Mouse (Mus musculus): Measurements from ENCODE around the gene Mcur1.

Gene Mcur1

DNA sequence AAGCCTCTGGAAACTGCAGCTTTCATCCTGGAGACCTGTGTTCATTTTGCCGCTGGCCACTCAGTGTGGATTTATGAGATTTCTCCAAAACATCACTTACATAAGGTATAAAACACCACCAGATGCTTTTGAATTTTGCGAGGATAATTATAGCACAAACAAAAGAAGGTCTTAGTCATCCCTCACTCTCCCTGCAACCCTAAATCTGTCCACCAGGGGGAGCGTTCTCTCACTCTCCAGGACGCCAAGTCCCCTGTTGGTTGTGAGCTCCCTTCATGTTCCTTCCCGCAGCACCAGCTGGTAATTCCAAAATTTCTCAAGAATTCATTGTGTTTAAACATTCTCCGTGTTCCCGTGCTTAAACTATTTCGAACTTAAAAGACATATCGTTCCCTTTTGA is 5.4 kb upstream of the Mcur1 start:
- peak in 1 of 2 experiments; percentile 93 for DNase-seq (ENCODE audit: low spot score in 2 of 2)

DNA sequence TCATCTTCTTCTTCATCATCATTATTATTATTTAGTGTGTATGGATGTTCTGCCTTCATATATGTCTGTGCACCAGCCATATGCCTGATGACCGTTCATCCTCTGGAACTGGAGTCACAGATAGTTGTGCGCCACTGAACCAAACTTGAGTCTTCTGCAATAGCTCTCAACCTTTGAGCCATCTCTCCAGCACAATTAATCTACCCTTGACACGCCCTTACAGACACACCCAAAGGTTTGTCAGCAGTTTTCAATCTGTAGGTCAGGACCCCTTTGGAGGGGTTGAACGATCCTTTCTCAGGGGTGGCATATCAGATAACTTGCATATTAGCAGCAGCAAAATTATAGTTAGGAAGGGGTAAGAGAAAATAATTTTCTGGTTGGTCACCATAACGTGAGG is 4.7 kb upstream of the Mcur1 start:
- DNase-seq (ENCODE audit: low spot score in 2 of 2) = no peak

DNA sequence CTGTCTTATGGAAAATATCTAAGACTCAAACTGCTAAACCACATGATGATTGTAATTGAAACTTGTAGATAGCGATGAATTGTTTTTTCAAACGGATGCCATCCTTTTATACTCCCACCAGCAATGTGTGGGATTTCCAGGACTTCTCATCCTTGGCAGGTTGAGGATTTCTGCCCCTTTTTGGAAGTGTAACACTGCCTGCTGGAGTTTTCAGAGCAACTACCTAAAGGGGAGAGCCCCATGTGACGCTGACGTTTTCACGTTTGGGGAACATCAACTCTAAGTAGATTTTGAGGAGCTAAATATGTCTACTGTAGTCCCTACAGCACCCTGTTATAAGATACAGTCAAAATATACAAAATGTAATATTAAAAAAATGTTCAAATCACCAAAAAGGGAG is 2.7 kb upstream of the Mcur1 start:
- no peak for DNase-seq (ENCODE audit: low spot score in 2 of 2)

DNA sequence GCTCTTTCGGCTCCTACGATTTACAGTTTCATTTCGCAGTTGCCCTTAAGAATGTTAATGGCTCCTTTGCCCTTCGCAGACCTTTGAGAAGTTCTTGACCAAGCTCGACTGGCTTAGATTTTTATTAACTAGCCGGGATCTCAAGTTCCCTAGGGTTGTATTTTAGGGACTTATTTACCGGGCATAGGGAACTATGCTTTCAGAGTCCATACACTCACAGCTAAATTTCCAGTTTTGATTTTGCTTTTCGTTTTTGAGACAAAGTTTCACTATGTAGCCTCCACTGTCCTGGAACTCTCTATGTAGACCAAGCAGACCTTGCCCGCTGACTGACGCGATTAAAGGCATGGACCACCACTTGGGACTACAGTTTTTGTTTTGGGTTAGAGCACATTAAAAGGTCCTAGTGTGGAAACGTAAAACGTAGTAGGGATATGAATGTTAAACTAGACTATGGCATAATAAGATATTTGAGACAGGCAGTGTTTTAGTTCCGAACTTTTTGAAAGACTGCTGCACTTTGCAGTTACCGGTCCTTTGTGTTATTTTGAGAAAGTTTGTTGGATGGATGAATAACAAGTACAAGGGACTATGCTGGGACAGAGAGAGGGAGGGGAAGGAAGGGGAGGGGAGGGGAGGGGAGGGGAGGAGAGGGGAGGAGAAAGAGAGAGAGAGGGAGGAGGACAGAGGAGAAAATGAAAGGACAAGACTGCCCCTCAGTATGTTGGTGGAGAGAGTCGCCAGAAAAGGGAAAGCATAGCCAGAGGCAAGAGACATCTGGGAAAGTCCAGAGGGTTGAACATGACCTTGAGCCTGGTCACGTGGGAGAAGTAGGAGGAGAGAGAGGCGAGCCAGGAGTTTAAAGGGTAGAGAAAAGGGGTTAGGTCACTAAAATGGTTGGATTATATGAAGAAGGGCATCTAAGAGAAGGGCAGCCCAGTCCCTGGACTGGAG is 744 bp upstream of the Mcur1 start:
- DNase-seq (ENCODE audit: low spot score in 2 of 2) = no peak

DNA sequence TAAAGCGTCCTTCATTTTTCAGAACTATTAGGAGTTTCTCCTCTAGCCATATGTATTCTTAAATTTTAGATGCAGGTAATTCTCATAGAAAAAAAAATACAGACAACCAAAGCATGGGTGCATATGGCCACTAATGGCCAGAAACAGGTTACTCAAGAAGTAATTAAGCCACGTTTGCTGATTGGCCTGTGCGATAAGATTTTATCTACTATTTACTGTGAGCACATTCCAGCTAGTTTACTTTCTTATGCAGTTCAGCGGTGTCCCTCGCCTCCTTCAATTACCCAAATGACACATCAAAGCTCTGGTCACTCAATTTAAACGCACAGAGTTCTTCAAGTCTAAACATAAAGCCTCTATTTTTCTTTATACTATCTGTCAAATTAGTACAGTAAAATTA is 1.0 kb downstream of the Mcur1 start:
- no peak for DNase-seq (ENCODE audit: low spot score in 2 of 2)

DNA sequence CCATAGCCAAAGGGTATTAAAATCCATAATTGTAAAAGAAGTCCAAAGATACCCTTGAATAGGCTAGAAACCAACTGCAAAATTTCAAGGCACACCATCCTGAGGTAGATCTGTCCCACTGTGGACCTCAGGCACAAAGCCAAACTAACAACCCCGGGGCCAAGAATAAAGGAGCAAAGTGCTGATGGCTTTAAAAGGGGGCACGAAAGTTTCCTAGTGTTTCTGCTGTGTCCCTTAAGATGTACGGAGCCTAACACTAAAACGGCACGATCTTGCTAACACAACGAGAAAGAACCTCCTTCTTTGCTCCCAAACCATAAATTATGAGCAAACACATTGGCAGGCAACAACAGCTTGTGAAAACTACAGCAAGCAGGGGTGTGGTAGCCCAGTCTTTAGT is 1.6 kb downstream of the Mcur1 start:
- no peak for DNase-seq (ENCODE audit: low spot score in 2 of 2)

DNA sequence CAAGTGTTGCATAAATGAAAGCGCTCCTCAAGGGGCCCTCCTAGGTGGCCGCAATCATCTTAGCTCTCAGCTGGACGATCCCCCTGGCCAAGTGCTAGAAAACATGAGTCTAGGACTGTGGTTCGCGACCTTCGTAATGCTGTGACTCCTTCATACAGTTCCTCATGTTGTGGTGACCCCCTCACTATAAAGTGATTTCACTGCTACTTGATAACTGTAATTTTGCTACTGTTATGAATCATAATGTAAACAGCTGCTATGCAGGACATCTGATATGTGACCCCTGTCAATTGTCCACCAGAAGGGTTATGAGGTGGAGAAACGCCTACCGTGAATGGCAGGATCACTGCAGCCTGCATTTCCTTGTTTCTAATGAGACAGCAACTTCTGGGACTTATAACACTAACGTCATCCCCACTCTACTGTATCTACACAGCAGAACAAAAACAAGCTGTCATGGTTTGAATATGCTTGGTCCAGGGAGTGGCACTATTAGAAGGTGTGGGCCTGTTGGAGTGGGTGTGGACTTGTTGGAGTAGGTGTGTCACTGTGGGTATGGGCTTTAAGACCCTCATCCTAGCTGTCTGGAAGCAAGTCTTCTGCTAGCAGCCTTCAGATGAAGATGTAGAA is 3.0 kb downstream of the Mcur1 start:
- no peak for DNase-seq (ENCODE audit: low spot score in 2 of 2)

DNA sequence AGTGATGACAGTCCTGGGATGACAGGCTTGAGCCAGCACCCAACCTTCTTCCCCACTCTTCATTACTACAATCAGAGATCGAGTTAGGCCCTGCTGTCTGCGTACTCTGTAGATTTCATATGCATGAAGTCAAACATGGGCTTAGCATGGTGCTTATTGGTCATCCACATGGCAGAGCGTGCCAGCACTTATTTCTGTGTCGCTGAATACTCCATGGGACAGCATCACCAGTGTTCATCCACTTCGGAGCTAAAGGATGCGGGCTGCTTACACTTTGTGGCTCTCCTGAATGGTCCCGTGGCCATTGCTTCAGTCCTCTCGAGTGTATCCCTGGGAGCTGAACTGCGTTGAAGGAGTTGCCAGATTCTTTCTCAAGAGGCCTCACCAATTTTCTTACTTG is 4.7 kb downstream of the Mcur1 start:
- no peak for DNase-seq (ENCODE audit: low spot score in 2 of 2)

DNA sequence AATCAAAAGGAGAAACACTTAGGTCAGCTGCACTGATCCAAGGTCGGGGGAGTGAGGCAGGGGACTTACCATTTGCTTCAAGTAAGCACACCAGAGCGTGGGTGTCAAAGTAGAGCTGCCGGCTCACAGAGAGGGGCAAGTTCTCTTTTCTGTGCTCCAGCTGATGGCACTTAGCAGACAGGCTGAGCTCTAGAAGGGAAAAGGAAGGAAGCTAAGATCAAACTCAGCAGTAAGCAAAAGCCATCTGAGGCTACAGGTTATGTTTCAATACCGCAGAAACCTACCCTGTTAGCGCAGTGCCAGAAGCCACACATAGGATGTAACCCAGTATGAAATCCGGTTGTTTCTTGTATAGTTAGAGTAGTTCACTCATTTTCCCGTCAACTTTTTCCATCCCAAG is 5.2 kb downstream of the Mcur1 start:
- DNase-seq (ENCODE audit: low spot score in 2 of 2) = no peak

DNA sequence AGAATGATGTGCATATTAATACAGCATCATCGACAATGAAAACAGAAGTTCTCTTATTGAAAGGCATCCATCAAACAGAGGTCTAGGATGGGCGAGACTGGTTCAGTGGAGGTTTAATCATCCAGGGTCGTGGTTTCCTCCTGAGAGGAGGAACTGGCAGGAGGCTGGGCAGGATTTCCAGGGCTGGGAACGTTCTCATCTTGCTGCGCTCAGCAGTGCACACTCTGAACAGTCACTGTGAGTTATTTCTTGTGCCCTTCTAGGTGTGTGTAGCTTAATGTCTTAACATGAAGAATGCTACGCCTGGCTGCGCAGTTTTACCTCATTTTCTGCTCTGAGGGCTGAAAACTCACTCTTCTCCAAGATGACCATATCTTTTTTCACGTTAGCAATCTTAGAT is 9.3 kb downstream of the Mcur1 start:
- no peak for DNase-seq (ENCODE audit: low spot score in 2 of 2)

DNA sequence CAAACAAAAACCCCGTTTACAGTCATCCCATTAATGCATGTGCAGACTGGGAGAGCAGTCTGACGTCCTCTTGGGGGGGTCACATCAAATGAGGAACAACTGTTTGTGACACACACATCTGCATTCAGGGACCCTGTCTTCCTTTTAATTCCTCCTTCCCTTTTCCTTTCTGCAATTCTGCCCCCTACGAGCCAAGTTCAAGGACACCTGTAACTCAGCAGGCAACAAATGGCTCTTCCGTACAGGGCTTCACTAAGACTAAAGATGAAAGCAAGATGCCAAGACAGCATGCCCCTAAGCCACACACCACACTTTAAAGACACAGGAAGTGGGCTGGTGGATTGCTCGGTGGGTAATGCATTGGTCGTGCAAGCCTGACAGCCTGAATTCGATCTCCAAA is 10.1 kb downstream of the Mcur1 start:
- DNase-seq (ENCODE audit: low spot score in 2 of 2) = no peak

DNA sequence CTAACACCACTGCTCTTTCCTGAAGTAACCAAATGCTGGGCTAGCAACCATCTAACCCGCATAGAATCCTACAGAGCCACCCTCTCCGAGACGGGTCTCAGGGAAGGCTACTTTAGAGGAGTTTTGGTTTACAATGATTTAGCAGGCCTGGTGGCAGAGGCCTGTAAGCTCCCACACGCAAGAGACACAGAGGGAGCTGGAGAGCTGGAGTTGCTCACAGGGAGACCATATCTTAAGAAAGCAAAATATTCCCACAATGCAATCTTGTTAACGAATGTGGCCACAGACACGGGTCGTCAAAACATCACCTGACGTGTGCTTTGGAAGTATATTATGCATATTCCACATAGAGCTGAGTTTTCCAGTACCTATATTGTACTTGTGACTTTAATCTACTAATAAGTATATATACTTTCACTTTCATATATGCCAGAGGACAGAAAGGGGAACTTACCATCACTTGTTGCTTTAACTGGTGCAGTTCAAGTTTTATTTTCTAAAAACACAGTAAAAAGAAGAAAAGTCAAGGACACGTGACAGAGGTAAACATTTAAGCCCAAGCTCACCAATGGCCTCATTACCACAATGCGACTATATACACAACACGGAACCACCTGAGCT is 10.8 kb downstream of the Mcur1 start:
- no peak for DNase-seq (ENCODE audit: low spot score in 2 of 2)

DNA sequence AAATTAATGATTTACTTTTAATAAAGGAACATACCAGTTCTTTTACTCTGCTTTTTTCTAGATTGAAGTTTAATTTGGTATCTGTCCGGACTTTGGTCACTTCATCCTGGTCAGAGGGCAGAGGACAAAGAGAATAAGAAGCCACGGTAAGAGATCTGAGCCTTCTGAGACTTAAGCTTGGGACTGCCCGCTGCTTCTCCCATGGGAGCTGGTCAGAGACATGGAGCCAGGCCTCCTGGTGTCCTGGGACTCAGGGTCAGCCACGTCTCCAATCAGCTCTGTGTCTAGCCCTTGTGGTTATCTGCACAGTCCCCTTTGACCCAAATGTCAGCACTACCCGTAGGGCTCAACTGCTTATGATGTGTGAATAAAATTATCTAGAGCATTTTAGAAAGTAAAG is 11.4 kb downstream of the Mcur1 start:
- DNase-seq (ENCODE audit: low spot score in 2 of 2) = no peak

DNA sequence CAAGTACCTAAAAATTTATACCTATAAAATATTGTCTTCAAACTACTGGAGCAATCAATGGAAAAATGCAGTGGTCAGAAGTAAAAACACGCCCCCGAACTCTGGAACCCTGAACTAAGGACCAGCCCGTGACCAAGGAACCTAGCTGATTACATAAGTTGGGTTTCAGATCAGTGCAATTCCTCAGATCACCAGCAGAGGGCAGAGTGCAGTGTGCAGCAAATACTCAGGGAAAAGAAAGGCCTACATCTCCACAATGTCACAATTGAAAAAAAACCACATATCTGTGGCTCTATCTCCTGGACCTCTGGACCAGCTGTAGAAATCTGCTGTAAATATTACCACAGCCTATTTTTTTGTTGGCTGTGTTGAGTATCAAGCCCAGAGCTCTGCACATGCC is 13.1 kb downstream of the Mcur1 start:
- DNase-seq (ENCODE audit: low spot score in 2 of 2) = peak in 1 of 2 experiments; percentile 88

DNA sequence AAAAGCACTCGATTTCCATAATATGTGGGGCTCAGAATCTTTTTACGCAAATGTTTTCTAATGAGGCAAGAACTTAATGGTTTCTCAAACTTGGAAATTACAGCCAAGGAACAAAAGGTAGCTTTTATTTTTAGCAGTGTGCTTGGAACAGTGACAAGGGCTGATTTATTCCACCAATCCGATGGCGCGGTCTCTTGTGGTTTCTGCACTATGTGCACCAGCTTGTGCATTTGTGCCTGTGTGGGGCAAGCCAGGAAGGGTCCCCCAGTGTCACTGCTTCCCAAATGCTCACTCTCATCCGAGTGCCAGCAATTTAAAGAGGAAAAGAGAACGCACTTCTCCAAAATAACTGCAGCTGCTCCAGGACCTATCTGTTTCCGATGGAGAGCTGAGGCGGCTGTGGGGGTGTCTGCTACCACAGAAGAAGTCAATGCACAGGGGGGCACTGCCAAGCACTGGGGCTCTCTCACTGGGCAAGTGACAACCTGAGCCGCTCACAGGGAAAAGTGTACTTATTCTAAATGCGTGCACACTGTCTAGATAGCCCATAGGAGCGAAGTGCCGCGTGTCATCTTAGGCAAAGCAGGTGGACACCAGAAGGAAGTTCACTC is 19.7 kb downstream of the Mcur1 start:
- no peak for DNase-seq (ENCODE audit: low spot score in 2 of 2)

DNA sequence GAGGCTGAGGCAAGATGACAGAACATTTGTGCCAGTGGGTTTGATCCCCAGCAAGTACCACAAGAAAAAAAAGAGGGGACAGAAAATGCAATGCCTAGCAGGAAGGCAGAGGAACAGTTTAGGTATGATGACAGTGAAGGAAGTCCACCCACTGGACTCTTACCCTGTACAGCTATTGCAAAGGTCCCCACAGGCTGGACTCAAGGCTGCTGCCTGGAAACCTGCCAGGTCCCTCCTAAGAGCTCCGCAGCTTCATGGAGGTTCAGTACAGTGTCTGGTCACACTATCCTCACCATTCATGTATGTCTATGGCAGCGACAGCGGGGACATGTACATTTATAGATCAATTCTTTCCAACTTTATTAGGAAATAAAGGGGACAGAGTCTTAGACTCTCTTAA is 20.6 kb downstream of the Mcur1 start:
- no peak for DNase-seq (ENCODE audit: low spot score in 2 of 2)

DNA sequence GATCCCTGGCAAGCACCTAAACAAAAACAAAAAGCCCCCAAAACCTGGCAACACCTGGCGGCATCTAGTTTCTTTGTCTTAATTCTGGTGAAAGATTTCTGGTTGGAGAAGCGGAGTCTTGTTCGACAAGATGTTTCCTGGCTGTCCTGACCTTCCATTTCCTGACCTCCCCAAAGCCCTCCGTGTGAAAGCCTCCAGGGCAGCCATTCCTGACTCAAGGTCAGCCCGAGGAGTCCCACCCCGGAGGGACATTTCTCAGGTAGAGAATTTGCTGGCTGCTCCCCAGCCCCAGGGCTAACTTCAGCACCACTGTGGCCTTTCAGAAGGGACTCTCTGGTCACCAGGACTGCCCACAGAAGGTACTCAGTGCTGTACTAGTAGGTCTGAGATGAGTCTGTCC is 22.1 kb downstream of the Mcur1 start:
- DNase-seq (ENCODE audit: low spot score in 2 of 2) = no peak

DNA sequence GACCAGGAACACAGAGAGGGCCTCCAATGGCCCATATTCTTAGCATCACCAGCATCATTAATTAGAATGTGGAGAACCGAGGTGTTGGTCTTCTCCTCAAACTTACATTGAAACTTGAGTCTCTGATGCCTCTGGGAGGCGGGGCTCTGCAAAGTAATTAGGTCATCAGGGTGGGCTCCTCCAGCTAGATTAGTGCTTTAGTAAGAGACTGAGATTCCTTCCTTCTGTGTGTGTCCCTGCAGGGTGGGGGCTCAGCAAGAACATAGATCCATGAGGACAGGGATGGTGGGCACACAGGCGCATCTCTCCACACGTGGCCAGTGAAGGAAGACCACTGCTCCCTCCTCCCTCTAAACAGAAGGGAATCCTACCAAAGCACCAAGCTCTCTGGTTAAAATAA is 26.0 kb downstream of the Mcur1 start:
- no peak for DNase-seq (ENCODE audit: low spot score in 2 of 2)

DNA sequence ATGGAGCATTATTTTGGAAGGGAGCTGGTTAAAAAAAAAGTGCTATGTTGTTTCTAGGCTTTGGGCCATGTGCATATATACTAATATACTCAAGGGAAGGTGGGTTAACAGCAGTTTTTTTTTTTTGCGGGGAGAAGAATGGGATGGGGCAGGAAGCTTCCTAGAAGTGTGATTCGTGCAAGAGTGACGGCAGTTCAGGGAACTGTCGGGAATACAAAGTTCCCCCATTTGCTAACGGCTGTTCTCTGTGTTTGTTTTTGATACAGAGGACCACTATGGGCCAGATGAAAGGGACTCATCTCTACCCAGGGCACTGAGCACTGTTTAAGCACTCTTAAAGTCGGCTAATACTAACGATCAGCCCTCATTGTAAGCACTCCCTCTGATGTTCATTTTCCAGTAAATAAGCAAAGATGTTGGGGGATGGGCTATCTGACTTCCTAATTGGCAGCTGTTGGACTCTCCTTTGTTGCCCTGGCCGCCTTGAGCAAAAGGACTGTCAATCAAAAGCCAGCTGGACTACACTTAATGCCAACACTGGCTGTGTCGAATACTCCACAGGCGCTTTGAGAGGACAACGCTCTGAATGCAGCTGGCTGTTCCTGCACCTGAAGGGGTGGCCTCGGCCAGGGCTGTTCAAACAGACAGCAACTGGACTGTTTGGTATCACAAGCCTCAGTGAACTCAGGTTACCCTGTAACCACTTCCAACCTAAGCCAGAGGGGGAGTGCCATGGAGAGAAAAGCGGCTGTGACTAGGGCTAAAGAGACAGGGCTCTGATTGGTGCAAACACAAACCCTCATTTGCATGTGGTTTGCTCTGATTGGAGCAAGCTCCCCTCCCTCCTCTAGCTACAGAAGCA is 28.9 kb downstream of the Mcur1 start:
- DNase-seq (ENCODE audit: low spot score in 2 of 2) = peak in 1 of 2 experiments; percentile 70

DNA sequence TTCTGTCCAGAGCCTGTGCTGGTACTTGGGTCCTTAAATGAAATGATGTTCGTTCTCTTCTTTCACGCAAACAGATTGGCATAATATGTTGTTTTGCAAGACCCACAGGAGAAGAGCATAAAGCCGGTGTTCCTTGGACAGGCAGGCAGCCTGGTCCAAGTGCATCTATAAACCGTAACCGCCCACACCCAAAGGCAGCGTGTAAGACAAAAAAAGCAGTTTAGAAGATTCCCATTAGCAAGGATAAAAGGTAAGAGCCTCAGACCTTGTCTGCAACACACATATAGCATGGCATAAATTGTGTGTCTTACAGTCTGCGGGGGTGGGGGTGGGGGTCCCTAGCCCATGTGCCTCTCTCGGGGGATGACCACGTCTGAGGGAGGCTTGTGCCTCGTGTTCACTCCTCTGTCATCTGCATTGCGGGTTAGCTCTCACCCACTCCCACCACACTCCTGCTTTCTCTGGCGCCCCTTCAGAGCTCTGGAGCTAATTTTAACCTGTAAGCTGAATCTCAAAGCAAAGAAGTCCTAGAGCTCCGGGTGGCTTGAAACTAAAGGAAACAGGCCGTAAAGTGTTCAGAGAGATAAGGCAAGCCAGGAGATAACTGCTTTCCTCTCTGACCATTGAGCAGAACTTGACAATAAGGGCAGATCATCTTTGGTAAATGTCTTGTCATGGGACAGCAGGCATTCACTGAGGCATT is 29.7 kb downstream of the Mcur1 start:
- peak in 1 of 2 experiments; percentile 87 for DNase-seq (ENCODE audit: low spot score in 2 of 2)

DNA sequence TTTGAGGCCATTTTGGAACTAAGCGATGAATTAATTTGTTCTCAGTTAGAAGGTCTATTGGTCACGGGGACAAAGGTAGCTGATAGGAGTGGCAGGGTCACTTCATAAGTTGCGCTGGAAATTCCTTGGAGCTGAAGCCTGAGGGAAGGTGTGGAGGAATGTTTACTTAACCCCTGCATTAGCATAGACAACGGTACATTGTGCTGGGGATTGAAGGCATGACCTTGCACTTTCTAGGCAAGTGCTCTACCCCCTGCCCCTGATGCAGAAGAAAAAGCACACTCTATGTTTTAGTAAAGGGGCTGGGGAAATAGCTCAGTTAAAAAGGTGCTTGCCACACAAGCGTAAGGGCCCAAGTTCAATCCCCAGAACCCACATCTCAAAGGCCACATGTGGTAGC is 33.7 kb downstream of the Mcur1 start:
- DNase-seq (ENCODE audit: low spot score in 2 of 2) = no peak
